Mouse (Mus musculus) hindbrain, embryonic 12.5 days (tissue): Measurements from ENCODE around the gene Myo5c. TPM values are rescaled to one million over a fixed set of nuclear protein-coding genes. Genes with fewer than 3 reads are reported as not detected.
A peak's percentile ranks its signal among the peaks of the same experiment; 100 is the strongest.

Source experiments
- ATAC-seq: fragments of 200-750 bp; cut with Nextera tagmentation; 2 replicates; pipeline ENCODE4 v1.8.0; 2017; ENCODE audit warnings: moderate TSS enrichment; ENCODE audit not compliant: low FRiP score
- H3K27ac ChIP-seq: fragments of 300-500 bp; sonication (generic); 2 replicates; pipeline ENCODE4 v1.5.1; 2016; ENCODE audit warnings: mild to moderate bottlenecking
- H3K27me3 ChIP-seq: fragments of 300-500 bp; sonication (generic); 2 replicates; pipeline ENCODE4 v1.6.1; 2016; ENCODE audit warnings: mild to moderate bottlenecking
- H3K36me3 ChIP-seq: fragments of 300-500 bp; sonication (generic); 2 replicates; pipeline ENCODE4 v1.6.1; 2016; ENCODE audit warnings: mild to moderate bottlenecking
- H3K4me1 ChIP-seq: fragments of 300-500 bp; sonication (generic); 2 replicates; pipeline ENCODE4 v1.6.1; 2016
- H3K4me2 ChIP-seq: fragments of 300-500 bp; sonication (generic); replicated peaks from 2 replicates; pipeline ENCODE4 v1.6.1; 2016; ENCODE audit warnings: mild to moderate bottlenecking
- H3K4me3 ChIP-seq: fragments of 300-500 bp; sonication (generic); 2 replicates; pipeline ENCODE4 v1.5.1; 2016; ENCODE audit warnings: mild to moderate bottlenecking
- H3K9ac ChIP-seq: fragments of 300-500 bp; sonication (generic); 2 replicates; pipeline ENCODE4 v1.6.1; 2016; ENCODE audit warnings: mild to moderate bottlenecking, moderate library complexity
- H3K9me3 ChIP-seq: fragments of 300-500 bp; sonication (generic); replicated peaks from 2 replicates; pipeline ENCODE4 v1.6.1; 2016; ENCODE audit warnings: mild to moderate bottlenecking
- WGBS: fragments of 180-500 bp; shearing (Covaris S2); methylation state at CpG from one replicate; pipeline ENCODE4 v1.1.7; 2016; 5-methylcytosine and 5-hydroxymethylcytosine counted together
- polyA plus RNA-seq: library from polyadenylated mRNA; unstranded; fragments of >200 nt; fragmentation: Nextera tagmentation; extraction: Ambion mirVana; gene quantifications from 2 replicates; pipeline ENCODE4 v1.2.1, GENCODE M21; 2016

Gene Myo5c
- polyA plus RNA-seq, 1 experiment from 2014 or later: 1.8 TPM

DNA sequence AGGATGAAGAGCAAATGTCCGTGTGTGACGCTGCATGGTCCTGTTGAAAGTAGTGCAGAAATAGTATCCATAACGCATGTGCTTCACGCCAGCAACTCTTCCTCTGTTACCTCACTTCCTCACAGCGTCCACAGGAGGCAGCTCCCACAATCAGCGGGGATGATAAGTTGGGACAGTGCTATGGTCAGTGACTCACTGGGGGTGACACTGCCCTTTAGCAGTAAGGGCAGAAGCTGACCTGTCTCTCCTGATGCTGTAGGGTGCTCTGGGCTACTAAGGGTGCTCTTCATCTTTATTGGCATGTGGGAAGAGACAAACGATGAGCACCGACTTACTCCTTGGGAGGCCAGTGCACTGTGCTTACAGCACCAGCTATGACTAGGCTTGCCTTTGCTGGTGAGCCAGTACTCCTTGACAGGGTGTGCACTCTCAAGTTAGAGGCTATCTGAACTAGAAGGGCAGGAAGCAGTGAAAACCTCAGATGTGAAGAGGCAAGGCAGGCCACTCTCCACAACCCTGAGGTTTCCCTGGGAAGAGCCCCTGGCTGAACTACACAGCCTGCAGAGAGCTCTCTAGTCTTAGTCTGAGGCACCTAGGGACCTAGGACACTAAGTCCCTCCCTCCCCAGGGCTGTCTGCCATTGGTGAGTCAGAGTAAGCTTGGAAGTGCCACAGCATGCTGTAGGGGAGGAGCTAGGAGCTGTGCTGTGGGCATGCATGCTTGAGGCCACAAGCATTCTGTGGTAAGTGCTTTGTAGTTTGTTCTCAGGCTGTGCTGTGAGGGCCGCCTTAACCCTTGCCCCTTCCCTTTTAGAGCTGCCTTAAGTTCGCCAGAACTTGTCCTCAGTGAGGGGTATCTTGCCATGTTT is 10.2 kb upstream of the Myo5c start:
- H3K36me3 ChIP-seq: peaks cover 30% of the 10 kb centered on the region
- peak; percentile 32; the same call in 1 of the 2 replicates for ATAC-seq
- no peak overlapping the region for H3K4me2 ChIP-seq
- 68% methylated on average over 10 of the region's 10 CpGs for WGBS
- H3K9ac ChIP-seq: no peak overlapping the region
- no peak overlapping the region for H3K27ac ChIP-seq
- H3K4me3 ChIP-seq: no peak overlapping the region
- no peaks in the 10 kb centered on the region for H3K4me1 ChIP-seq
- no peaks in the 10 kb centered on the region for H3K27me3 ChIP-seq
- no peaks in the 10 kb centered on the region for H3K9me3 ChIP-seq

DNA sequence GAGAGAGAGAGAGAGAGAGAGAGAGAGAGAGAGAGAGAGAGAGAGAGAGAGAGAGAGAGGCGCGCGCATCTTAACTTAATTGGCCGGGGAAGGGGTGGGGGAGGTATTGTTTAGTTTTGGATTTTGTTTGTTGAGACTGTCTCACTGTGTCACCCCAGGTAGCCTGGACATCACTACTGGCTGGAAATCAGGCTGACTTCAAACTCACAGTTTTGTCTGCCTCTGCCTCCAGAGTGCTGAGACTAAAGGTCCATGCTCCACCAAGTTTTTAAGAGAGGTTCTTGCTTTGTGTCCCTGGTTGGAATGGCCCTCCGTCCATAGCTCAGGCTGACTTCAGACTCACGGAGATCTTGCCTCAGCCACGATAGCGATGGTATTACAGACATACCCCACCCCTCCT is 1.0 kb downstream of the Myo5c start:
- H3K4me2 ChIP-seq: no peak overlapping the region
- H3K27me3 ChIP-seq: peaks cover 47% of the 10 kb centered on the region
- H3K4me3 ChIP-seq: no peak overlapping the region
- no peak for ATAC-seq
- peaks cover 12% of the 10 kb centered on the region for H3K4me1 ChIP-seq
- no peaks in the 10 kb centered on the region for H3K9me3 ChIP-seq
- no peaks in the 10 kb centered on the region for H3K36me3 ChIP-seq
- H3K27ac ChIP-seq: no peak overlapping the region
- H3K9ac ChIP-seq: no peak overlapping the region
- 20% methylated on average over 7 of the region's 8 CpGs for WGBS

DNA sequence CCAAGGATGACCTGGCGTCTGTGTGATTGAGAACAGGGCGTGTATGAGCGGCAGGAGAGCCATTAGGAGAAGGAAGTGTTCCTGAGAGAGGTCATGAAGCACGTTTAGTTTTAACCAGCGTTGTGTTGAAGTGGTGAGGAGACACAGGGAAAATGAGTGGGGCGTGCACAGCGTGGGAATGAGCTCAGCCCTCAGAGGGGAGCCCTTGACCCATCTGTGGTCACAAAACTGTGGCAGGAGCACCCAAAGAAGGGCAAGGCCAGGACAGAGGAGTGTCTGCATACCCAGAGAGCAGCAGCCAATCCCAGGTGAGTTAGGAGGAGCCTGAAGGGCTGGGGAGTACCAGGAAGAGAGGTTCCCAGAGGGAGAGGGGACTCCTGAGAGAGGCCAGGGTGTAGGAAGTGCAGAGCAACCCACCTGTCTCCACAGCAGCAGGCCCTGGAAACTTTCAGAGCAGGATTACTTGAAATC is 2.5 kb downstream of the Myo5c start:
- Histone ChIP-seq H3K27me3 (peaks cover 47% of the 10 kb centered on the region), H3K9me3 (no peaks in the 10 kb centered on the region), H3K36me3 (no peaks in the 10 kb centered on the region), H3K4me1 (peaks cover 12% of the 10 kb centered on the region), H3K4me3 (no peak overlapping the region), H3K27ac (no peak overlapping the region), H3K9ac (no peak overlapping the region), H3K4me2 (no peak overlapping the region)
- no peak for ATAC-seq
- WGBS: 34% methylated on average over 7 of the region's 7 CpGs

DNA sequence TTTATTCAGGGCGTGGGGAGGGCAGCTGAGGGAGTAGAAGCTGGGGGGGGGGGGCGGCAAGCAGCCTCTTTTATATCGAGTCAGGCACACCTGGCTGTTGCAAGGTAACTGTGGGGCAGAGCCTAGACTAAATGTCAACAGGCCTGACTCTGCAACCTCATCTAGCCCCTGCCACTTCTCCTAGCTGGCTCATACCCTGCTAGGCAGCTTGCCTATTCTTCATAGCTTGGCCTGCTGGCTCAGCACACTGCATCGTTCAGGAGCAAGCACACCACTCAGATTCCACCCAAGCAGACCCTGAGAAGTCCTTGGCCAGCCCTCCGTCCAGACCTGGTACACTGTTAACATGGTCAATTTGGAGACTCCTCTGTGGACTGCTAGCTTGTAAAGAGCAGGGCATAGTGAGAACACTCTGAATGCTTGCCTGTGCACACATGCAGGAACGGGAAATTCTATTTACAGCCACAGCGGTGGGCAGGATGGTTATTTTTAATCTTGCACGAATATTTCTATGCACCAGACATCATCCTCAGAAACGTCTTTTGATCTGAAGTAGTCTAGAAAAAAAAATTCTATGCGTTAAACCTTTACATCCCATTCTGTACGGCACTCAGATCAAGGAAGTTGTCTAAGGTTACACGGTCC is 3.3 kb downstream of the Myo5c start:
- Histone ChIP-seq H3K9ac (no peak overlapping the region), H3K36me3 (no peaks in the 10 kb centered on the region), H3K9me3 (no peaks in the 10 kb centered on the region), H3K4me1 (peaks cover 12% of the 10 kb centered on the region), H3K4me2 (no peak overlapping the region), H3K27me3 (peaks cover 47% of the 10 kb centered on the region), H3K27ac (no peak overlapping the region), H3K4me3 (no peak overlapping the region)
- no peak for ATAC-seq
- 75% methylated on average over 12 of the region's 12 CpGs for WGBS

DNA sequence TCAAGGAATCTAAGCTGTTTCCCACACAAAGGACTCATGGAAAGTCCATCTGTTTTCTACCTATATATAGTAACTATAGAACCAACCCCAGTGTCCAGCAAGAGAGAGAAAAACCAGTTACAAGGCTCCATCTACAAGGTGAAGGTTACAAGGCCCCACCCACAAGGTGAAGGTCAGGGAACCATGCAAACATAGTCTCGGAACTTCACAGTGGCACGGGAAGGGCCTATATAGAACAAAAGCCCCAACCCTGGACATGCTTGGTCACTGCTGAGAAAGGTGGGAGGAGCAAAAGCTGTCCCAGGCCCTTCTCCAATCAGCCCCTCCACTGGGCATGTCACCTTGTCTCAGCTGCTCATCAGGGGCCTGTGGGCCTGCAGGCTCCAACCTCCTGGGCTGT is 3.9 kb downstream of the Myo5c start:
- WGBS: 38% methylated on average over 2 of the region's 2 CpGs

DNA sequence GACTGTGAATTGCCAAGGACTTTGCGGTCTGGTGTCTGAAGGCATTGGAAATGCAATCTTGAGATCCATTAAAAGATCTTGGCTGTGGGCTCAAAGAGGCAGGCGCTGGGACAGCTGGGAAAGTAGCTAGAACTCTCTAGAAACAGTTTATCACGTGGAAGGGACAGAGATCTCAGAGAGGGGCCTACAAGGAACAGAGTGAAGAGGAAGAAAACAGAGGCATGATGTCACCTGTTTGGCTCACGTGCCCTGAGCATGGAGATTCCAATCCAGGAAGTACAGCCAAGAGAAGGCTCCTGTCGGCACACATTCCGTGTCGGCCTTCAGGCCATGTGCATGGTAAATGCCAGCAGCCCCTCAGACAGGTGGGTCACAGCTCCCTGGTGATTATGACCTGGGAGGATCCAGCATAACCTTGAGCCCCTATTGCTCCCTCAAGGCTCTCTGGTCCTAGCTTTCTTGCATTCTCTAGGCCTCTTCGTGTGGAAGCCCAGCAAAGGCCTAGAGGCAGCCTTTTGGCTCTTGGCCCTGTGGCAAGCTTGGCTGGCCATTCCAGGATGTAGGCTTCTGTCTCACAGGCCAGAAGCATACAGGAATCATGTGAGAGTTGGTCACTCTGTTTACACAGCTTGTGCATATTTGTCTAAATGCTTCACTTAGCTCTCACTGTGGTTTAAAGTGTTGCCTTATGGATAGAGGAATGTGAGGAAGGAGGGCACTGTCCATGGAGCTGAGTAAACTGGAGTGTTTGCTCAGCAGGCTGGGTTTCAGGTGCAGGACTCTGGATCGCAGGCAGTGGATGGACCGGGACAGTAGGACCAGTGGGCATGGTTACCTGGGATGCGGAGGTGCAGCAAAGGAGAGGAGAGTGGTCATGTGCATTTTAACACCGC is 4.8 kb downstream of the Myo5c start:
- Histone ChIP-seq H3K9ac (no peak overlapping the region), H3K4me2 (no peak overlapping the region), H3K36me3 (no peaks in the 10 kb centered on the region), H3K4me3 (no peak overlapping the region), H3K9me3 (no peaks in the 10 kb centered on the region), H3K4me1 (peaks cover 11% of the 10 kb centered on the region), H3K27me3 (peaks cover 33% of the 10 kb centered on the region), H3K27ac (no peak overlapping the region)
- ATAC-seq: no peak
- 87% methylated on average over 12 of the region's 12 CpGs for WGBS

More for the DNA sequence above, 3.9 kb downstream of the Myo5c start:
- Histone ChIP-seq H3K27me3 (peaks cover 42% of the 10 kb centered on the region), H3K4me1 (peaks cover 12% of the 10 kb centered on the region), H3K9ac (no peak overlapping the region), H3K36me3 (no peaks in the 10 kb centered on the region), H3K9me3 (no peaks in the 10 kb centered on the region), H3K4me3 (no peak overlapping the region), H3K27ac (no peak overlapping the region), H3K4me2 (no peak overlapping the region)
- no peak for ATAC-seq

DNA sequence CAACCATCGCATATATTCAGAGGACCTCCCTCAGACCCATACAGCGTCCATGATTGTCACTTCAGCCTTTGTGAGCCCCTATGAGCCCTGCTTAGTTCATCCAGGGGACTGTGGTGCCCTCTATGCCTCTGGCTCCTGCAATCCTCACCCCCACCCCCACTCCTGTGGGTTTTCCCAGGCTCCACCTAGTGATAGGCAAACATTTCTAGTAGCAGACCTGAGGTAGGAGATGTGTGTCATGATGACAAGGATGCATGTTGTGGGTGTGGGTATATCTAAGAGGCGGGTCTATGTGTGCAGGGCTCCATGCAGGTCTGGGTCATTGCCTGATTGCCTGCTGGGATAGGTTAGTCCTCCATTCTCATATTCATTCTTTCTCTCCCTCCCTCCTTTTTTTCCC is 6.4 kb downstream of the Myo5c start:
- H3K4me1 ChIP-seq: 0 out of 2 replicates have a peak, but pooled peaks cover 3% of the 10 kb centered on the region

DNA sequence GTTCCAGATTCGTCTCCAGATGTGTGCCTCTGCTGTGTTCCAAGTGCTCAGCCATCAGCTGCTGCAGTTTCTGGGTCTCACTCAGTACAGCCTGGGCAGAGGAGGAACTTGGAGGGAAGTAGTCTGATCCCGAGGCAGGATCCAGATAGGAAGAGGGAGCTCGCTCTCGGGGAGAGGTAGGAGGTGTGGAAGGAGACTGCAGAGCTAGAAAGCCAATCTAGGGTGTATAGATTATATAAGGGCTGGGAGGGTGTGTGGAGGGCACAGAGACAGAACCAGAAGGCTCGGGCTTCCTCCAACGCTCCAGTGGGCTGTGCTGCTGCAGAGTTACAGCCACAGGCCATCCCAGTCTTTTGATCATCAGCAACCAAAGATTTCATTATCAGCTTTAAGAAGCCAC is 11.2 kb downstream of the Myo5c start:
- Histone ChIP-seq H3K9me3 (no peaks in the 10 kb centered on the region), H3K4me3 (no peak overlapping the region), H3K27me3 (no peaks in the 10 kb centered on the region), H3K36me3 (no peaks in the 10 kb centered on the region), H3K4me1 (peaks cover 5% of the 10 kb centered on the region), H3K4me2 (no peak overlapping the region), H3K9ac (no peak overlapping the region), H3K27ac (no peak overlapping the region)
- 76% methylated on average over 6 of the region's 6 CpGs for WGBS
- ATAC-seq: no peak

More for the DNA sequence above, 6.4 kb downstream of the Myo5c start:
- Histone ChIP-seq H3K27ac (no peak overlapping the region), H3K9ac (no peak overlapping the region), H3K4me3 (no peak overlapping the region), H3K27me3 (peaks cover 19% of the 10 kb centered on the region), H3K36me3 (no peaks in the 10 kb centered on the region), H3K9me3 (no peaks in the 10 kb centered on the region), H3K4me2 (no peak overlapping the region)
- ATAC-seq: no peak
- WGBS: 84% methylated on average over 3 of the region's 3 CpGs

DNA sequence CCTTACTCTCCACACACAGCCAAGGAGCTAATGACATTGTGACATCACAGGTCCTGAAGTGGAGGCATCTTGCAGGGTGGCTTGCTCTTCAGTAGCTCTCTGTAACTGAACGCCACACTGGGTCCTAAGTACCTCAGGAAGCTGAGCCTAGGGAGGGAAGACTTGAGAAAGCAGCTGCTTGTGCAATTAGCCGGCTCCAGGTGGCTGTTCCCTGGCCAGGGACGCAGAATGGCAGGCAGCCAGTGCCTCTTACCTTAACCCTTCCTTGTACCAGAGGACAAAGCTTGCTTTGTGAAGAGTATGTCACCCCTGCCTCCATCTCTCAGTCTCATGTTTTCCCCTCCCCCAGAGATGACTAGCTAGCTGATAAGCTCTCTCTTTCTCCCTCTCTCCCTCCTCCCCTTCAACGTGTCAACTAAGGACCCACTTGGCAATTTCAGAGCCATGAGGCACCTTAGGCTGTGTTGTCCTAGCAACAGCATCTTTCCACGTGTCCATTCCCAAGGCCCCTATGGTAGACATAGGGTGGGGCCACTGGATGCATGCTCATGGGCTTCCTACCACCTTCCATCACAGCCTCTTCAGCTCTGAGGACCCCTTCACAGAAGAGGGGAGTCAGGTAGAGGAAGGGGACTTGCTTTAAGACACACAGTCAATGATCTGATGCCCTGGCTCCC is 12.0 kb downstream of the Myo5c start:
- no peaks in the 10 kb centered on the region for H3K27me3 ChIP-seq
- peaks cover 5% of the 10 kb centered on the region for H3K4me1 ChIP-seq
- H3K27ac ChIP-seq: no peak overlapping the region
- 36% methylated on average over 5 of the region's 5 CpGs for WGBS
- no peaks in the 10 kb centered on the region for H3K9me3 ChIP-seq
- H3K4me2 ChIP-seq: no peak overlapping the region
- no peak overlapping the region for H3K9ac ChIP-seq
- H3K4me3 ChIP-seq: no peak overlapping the region
- no peaks in the 10 kb centered on the region for H3K36me3 ChIP-seq
- 0 out of 2 replicates have a peak, but pooled peaks have one; percentile 54 for ATAC-seq

DNA sequence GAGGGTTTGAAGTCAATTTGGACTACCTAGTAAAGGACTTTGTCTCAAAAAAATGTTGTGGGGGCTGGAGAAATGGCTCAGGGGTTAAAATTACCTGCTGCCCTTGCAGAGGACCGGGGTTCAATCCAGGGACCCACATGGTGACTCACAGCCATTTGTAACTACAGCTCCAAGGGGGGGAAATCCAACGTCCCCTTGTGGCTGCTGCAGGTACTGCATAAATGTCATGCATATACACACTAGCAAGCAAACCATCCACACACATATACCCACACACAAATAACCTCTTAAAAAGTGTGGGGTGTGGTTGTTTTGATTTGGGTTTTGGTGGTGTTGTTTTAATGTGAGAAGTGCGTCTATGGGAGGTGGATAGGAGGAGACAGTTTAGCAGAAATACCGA is 12.7 kb downstream of the Myo5c start:
- ATAC-seq: no peak
- WGBS: 80% methylated on average over 4 of the region's 4 CpGs
- no peak overlapping the region for H3K27ac ChIP-seq

DNA sequence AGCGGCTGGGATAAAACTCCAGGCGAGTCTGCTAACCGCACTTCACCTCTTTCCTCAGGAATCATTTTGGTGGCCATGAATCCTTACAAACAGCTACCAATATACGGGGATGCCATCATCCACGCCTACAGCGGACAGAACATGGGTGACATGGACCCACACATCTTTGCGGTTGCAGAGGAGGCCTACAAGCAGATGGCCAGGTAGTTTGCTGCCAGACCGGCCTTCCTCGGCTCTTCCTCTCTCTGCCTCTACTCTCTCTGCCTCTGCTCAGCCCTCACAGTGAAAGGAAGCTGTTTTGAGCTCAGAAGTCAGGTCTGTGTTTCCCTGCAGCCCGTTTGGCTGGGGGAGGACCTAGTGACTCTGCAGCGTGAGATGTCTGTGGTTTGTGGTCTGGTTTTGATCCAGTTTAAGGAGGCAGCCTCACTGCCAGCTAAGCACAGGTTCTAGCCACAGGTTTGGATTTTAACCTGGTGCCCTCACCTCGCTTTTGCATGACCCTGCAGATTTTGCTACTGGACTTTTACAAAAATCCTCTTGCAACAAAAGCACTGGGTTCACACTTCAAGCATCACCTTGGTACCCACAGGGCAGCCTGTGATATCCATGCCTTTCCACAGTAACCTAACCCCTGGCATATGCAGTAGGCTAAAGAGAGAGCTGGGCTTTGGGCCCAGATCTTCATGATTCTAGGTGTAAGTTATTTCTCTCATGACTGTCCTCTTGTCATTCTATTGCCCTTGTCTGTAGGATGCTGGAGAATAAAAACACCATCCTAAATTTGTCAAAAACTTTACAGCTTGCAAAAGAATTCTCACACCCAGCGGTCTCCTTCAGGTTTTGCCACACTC is 14.5 kb downstream of the Myo5c start:
- Histone ChIP-seq H3K9me3 (no peaks in the 10 kb centered on the region), H3K4me2 (no peak overlapping the region), H3K36me3 (no peaks in the 10 kb centered on the region), H3K4me1 (peaks cover 5% of the 10 kb centered on the region), H3K27ac (no peak overlapping the region), H3K9ac (no peak overlapping the region), H3K27me3 (no peaks in the 10 kb centered on the region), H3K4me3 (no peak overlapping the region)
- 88% methylated on average over 13 of the region's 13 CpGs for WGBS
- ATAC-seq: no peak

More for the DNA sequence above, 12.7 kb downstream of the Myo5c start:
- Histone ChIP-seq H3K4me2 (no peak overlapping the region), H3K9ac (no peak overlapping the region), H3K27me3 (no peaks in the 10 kb centered on the region), H3K4me3 (no peak overlapping the region), H3K9me3 (no peaks in the 10 kb centered on the region), H3K36me3 (no peaks in the 10 kb centered on the region), H3K4me1 (peaks cover 5% of the 10 kb centered on the region)
